Mouse (Mus musculus) testis, postnatal 14 days (tissue): ENCODE results near the gene Plppr1.

Experiments
- DNase-seq: peaks from one replicate; pipeline ENCODE4 v3.0.0; 2021; ENCODE audit warnings: low spot score

Plppr1 gene

DNA sequence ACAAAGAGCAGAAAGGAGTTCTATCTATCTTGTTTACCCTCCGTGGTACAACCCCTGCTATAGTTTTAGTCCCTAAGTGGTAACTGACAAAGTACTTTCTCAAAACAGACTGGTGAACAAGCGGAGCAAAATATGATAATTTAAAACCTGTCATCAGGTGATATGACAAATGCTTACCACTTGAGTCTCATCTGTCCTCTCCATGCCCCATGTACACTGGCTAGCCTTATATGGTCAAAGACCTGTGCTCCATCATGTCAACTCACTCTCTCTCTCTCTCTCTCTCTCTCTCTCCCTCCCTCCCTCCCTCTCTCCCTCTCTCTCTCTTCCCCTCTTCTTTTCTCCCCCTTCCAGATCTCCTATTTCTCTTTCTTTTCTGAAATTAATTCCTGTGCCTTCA, 59.8 kb downstream of the Plppr1 start:
- no peak for DNase-seq

- DNase-seq: no peak
Observed at GRCm38 (mm10) chr4:49144798-49145197, 85.7 kb downstream of the Plppr1 start.

- DNase-seq: no peak
Observed at GRCm38 (mm10) chr4:49148775-49149174, 89.7 kb downstream of the Plppr1 start.

GRCm38 (mm10) chr4:49149251-49149650, 90.2 kb downstream of the Plppr1 start:
- no peak for DNase-seq

DNA sequence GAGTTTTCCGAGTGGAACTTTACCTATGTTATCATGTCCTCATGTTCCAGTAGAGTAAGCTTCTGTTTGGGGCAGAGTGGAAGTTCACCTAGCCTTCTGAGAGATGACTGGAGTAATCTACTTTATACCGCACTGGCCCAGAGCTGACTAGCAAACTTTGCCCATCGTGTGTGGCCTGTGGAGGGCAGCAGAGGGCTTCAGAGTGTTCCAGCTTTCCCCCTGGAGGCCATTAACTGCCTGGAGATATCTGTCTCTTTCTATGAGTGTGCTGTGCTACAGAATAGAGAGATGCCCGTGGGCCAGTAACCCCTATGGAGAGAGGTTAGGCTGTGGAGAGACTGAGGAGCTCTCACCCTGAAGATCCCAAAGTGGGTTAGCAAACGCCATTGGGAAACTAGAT, 94.8 kb downstream of the Plppr1 start:
- DNase-seq: no peak

GRCm38 (mm10) chr4:49156781-49157180, 97.7 kb downstream of the Plppr1 start:
- no peak for DNase-seq

- no peak for DNase-seq
Observed at GRCm38 (mm10) chr4:49163285-49163684, 104.2 kb downstream of the Plppr1 start.

DNA sequence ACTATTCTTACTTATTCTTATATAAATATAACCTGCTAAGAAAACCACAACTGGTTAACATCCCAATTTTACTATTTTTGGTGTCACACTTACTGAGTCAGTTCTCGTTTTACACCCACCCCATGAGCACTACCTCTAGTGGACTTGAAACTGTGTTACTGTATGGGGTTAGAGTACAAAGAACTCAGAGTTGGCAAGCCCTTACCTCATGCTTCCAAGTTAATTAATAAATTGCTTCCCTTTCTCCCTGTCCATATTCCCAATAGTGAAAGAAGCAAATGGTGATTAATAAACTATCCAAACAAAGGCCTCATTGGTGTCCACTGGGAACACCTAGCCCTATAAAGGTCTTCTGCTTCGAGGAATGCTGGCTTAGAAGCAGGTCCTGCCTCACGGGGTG, 107.3 kb downstream of the Plppr1 start:
- DNase-seq: no peak

DNA sequence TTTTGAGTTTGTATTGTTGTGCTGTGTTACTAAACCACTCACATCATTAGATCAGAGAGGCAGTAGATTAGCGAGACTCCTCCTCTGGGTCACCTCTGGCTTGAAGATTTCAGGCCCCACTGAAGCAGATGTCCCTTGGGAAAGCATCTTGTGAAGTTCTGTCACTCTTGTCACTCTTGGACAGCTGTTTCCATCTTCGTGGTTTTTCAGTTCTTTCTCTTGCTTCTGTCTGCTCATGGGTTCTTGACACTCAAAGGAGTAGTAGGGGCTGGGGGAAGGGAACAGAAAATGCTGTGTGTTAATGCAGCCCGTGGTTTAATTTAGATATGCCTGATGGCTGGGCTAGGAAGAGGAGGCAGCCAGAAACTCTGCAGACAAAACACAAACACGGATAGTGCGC, 108.0 kb downstream of the Plppr1 start:
- no peak for DNase-seq

- no peak for DNase-seq
Observed at GRCm38 (mm10) chr4:49169498-49169897, 110.4 kb downstream of the Plppr1 start.

GRCm38 (mm10) chr4:49178101-49178500, 119.0 kb downstream of the Plppr1 start:
- no peak for DNase-seq

DNA sequence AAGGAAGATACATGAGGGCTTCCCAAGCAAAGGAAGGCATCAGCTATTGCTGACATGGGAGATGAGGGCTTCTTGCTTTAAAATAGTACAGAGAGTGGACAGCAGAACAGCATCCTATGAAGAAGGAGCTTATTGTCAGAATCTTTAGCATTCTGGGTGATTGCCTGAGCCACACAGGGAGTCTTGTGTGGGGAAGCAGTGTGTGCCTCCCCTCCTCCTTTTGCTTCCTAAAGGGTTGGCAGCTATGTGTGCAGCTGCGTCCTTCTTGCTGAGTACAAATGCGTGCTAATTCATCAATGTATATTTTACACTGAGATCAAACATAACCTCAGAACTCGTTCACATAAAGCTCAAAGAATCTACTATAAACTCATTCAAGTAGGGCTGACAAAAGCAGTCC, 119.8 kb downstream of the Plppr1 start:
- no peak for DNase-seq

- no peak for DNase-seq
Observed at GRCm38 (mm10) chr4:49179471-49180181, 120.6 kb downstream of the Plppr1 start.

GRCm38 (mm10) chr4:49189991-49190526, 131.0 kb downstream of the Plppr1 start:
- DNase-seq: no peak

- DNase-seq: no peak
Observed at GRCm38 (mm10) chr4:49197125-49197747, 138.2 kb downstream of the Plppr1 start.

- DNase-seq: no peak
Observed at GRCm38 (mm10) chr4:49210457-49210856, 151.4 kb downstream of the Plppr1 start.

DNA sequence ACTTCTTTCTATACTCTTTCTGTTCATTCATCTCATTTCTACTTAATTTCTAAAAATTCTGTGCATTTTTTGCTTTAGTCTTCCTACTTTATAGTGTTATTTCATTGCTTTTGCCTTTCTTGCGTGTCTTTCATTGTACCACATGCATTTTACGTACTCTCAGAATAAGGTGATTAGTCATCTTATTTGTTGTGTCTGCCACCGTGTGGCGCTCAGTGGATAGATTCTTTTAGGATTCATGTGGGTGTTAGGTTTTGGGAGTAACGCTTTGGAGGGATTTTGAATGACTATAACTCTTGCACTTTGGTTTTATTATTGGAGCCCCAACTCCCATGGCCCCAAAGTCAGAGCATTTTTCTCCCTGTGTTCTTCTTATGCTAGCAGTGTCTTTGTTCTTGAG, 152.5 kb downstream of the Plppr1 start:
- no peak for DNase-seq

DNA sequence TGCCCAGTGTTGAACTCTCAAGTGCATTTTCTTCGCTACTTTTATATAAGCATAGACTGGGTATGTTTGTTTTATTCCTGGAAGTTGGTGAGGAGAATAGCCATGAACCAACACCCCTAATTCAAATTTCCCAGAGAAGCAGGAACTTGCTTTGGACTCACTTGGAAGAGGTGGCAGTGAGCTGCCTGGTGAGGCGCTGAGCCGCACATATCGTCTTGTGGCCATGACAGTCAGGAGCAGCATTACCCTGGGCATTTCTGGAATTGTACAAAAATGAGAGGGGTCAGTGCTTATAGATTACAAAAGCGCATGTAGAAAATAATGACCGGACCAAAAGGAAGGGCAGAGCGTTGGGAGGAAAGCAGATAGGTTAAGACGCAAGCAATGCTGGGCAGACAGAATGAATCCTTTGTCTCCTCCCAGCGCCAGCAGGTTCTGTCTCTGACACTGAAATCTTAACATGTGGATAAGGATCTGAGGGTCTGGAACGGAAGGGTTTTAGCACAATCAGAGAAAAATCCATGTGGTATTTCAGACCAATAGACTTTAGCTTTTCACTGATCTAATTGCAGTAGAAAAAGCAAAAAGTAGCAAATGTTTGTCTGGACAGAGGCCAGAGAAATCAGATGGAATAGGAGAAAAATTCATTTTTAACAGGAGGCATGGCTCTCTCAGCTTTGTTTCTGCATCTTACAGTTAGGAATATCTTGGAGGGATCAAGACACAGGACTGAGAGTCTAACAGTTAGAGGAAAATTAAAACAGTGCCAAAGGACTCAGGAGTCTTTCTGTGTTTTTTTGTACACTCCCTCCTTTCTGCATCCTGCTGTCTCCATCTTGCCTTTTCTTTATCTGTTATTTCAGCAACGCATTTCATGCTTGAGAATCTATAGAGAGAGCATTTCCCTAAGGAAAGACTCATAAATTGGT, 153.8 kb downstream of the Plppr1 start:
- DNase-seq: no peak

DNA sequence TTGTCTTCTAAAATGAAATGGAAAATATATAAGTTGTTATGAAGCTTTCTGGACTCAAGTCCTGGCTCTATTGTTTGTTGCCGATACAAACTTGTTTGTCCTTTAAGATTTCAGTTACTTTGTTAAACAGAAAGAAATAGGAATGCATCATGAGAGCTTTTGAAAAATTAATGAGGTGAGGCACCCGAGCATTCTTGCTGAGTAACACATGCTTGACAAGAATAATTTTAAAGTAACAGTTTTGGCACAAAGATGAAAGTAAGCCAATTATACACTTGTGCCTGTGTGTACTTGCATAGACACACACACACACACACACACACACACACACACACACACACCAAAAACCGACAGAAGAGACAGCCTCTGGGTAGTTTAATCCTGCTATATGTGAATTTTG, 155.3 kb downstream of the Plppr1 start:
- no peak for DNase-seq

- no peak for DNase-seq
Observed at GRCm38 (mm10) chr4:49223501-49223900, 164.4 kb downstream of the Plppr1 start.

DNA sequence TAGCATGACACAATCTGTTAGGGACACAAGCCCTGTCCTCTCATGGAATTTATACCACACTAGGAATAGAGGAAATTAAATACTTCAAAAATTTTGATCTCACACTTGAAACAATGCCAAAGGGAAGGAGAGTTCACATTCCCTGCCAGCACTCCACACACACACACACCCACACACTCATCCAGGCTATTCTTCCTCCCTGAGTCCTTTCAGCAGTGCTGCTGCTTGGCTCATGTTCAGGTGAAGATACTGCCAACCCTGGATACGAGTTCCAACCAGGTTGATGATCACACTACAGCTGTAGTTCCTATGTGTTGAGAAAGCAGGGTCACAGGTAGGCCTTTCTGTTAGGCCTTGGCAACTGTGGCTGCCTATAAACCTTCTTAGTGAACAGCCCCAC, 165.9 kb downstream of the Plppr1 start:
- DNase-seq: no peak

GRCm38 (mm10) chr4:49232206-49233031, 173.3 kb downstream of the Plppr1 start:
- DNase-seq: no peak
